Mouse (Mus musculus) left cerebral cortex, adult 11 months (tissue): ENCODE measurements around the gene Lyg1.

ENCODE experiments used
- DNase-seq: peaks from one replicate; pipeline ENCODE4 v3.0.0; 2022; ENCODE audit warnings: low spot score

The Lyg1 gene

DNA sequence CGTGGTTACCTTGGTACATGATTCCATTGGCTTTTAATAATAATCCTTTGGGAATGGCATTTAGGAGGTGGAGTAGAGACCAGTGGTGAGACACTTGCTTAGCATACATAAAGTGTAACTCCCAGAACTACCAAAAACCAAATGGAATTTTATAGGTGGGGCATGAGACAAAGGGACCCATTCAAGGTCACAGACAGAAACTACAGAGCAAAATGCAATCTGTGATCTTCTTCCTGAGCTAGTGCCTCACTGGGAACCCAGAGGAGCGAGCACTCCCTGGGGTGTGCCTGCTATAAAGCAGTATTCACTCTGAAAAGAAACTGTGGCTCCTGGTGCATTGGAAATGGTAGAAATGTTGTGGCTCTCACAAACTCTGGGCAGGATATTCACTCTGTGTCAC is 8.7 kb downstream of the Lyg1 start:
- DNase-seq: no peak

DNA sequence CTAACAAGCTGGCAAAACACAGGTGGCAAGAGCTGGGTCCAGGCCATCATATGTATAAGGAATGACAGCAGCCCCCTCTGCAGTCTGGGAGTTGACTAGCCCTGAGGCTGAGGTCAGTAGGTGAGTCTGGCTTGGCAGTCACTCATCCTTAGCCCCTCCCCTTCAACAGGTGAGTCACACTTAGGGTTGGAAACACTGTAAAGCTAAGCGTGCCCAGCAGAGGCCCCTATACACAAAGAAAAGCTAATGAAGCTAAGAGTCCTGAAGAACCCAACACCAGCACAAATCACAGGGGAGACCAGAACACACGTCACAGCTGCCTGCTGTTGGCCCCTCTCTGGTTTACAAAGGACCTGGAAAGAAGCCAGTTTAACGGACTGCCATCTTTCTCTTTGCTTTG is 25.8 kb downstream of the Lyg1 start:
- no peak for DNase-seq

DNA sequence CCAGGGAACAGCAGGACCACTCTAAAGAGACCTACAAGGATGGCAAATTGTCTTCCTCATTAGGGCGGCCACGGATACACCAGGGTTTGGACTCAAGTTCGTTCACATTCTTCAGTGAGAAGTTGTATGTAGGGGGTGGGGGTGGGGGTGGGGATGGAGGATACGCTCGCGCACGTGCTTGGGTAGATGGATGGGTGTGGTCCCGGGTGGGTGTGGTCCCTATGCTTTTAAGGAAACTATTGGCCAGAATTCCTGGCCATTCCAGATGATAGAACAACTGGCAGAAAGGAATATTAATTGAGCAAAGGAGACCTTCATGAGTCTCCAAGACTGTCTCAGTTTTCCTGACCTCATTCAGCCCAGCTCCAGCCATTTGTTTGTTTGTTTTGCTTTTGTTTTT is 31.6 kb downstream of the Lyg1 start:
- no peak for DNase-seq

DNA sequence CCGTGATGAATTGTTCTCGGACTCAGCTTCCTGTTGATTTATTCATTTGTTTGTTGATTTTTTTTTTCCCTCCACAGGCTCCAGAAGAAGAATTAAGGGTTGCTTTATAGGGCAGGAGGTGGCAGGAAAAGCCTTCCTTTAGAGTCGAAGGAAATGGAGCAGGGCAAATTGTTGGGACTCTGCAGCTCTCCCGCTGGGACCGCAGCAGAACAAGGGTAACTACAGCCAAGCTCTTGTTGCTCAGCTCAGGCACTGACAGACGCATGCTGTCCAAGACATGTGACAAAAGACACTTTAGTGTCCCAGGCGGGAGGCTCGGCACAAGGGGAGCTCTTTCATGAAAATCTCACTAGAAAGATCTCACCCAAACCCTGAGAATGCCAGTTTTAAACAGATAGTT is 35.0 kb downstream of the Lyg1 start:
- no peak for DNase-seq

DNA sequence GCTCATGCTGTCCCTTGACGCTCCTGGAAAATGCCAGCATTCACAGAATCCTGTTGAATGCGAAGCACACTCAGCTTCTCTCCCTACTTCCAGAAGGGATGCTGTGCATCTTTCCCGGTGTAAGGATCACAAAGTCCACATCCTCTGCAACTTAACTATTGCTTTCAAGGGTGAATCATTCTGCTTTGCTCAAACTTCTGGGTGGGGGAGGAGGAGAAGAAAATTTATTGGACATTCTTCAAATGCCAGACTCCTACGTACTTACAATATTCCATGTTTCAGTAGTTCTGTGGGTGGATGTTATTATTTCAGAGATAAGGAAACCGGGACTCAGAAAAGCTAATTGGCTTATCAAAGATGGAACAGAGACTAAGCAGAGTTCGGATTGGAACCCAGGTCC is 39.5 kb downstream of the Lyg1 start:
- DNase-seq: no peak

DNA sequence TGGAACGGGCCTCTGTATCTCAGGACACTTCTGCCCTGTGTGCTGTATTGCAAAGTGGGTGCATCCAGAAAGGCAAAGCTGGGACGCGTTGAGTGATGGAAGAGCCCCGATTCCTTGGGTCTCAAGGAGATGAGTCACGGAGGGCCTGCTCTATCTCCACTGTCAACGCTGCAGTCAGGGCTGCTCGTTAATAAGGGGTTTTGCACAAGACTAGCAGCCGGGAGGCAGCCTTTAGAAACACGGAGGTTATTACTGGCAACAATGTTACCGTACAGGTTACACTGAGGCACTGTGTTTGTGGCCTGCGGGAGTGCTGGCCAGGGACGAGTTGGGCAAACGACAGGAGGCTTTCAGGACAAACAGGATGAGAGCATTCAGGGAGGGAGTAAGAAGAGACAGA is 39.9 kb downstream of the Lyg1 start:
- no peak for DNase-seq

DNA sequence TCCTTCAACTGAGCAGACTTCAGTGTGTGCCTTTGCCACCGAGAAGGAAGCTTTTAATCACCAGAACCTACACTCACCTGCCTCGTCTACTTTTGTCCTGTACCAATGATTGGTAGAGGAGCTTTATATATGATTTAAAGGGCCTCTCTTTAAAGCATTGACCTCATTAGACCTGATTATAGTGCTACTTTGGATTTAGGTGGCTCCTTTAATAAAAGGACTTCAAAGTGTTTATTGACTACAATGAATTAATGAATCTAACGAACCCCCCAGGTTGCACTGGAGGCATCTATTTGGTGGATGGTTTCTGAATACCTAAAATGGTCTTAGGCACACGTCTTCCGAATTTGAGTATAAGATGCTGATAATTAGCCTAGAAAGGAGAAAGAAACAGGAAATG is 41.2 kb downstream of the Lyg1 start, which contains the start of gene Lyg2:
Gene Lyg2, minus strand, starts transcription at position 101 of the 400 bp plus-strand sequence.
- no peak for DNase-seq

DNA sequence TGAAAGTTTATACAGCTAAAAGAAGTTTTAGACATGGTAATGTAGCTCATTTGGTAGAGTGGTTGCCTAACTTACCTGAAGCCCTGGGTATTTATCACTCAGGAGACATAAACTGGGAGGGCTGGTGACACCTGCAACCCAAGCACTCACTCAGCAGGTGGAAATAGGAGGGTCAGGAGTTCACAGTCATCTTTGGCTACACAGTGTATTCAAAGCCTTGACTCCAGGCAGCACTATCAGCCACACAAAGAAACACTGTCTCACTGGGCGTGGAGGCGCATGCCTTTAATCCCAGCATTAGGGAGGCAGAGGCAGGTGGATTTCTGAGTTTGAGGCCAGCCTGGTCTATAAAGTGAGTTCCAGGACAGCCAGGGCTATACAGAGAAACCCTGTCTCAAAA is 44.8 kb downstream of the Lyg1 start:
- no peak for DNase-seq

DNA sequence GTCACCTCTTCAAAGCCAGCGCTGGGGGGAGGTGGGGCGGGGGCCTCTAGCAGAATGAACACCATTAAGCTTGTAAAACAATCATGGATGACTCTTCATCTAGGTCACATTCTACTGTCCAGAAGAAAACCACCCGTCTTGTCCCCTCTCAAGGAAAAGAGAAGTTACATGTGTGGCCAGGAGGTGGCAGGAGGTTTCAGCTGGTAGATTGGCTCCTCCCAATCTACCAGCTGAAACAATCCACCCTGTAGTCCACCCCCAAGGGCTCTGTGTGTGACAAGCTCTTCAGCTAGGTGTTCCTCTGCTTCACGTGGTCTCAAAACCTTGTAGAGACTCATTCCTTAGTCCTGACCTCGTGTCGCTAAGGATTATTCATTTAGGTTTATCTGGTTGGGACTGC is 54.4 kb downstream of the Lyg1 start:
- DNase-seq: no peak

DNA sequence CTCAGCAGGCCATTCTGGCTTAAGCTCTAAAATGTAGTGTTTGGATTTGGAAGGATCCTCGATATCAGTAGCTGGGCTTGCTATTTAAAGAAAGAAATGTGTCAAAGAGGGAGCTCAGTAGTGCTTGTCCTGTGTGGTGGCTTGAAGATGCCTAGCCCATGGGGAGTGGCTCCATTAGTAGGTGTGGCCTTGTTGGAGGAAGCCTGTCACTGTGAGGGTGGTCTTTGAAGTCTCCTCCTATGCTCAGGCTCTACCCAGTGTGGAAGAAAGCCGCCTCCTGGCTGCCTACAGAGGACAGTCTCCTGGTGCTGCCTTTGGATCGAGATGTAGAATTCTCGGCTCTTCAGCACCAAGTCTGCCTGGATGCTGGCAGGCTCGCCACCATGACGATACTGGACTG is 57.3 kb downstream of the Lyg1 start:
- no peak for DNase-seq

DNA sequence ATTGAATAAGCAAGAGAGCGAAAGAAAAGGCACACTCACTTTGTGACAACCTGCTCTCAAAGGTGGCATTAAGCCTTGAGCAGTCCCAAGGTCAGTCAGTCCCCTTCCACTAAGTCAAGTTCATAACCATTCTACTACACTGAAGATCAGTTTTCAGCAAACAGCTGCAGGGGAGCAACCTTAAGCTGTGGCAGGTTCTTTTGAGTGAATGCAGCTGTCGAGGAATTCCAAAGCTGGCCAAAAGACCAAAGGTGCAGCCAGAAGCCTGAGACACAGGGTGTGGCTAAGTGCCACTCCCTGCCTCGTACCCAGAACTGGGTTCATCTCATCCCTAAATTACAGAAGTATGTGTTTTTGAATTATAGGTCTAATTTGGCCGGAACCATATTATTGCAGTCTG is 57.7 kb downstream of the Lyg1 start:
- no peak for DNase-seq
